Mouse (Mus musculus) adipocyte (in vitro differentiated cells): ENCODE results near the gene Wnt4.

Experiments used
- DNase-seq: peaks from one replicate; pipeline ENCODE4 v3.0.0-alpha.2; 2016; ENCODE audit warnings: low spot score

Gene Wnt4

DNA sequence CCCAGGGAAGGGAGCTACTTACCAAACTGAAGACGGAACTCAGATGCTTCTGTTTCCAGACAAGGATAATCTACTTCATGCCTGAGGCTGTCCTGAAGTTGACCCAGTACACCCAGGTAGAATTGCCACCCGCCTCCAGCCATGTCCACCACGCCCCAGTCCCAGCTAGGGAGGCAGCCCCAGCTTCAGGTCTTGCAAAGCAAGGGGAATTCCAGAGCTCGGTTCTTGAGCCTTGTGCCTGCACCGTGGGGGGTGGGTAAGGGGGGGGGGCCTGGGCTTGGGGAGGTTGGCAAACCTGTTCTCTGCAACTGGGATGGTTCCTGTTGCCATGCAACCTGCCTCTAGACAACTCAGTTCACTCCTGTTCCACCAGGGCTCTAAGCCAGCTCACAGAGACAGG, 2.1 kb downstream of the Wnt4 start:
- no peak for DNase-seq

DNA sequence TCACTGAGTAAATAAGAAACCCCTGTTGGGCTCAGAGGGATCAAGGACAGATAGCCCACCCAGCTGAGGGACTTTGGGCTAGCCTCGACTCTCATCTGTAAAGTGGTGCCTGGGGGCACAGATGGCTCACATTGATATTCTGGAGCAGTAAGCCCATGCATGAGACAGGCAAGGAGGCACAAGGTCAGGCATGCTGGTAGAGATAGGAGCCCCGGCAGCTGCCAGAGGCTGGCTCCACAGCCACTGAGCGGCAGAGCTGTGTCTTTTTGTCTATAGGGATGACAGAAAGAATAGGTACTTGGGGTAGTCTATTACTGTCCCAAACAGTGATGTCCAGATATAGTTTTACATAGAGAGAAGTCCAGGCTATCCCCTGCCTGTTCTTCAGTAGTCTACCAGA, 4.0 kb downstream of the Wnt4 start:
- no peak for DNase-seq

DNA sequence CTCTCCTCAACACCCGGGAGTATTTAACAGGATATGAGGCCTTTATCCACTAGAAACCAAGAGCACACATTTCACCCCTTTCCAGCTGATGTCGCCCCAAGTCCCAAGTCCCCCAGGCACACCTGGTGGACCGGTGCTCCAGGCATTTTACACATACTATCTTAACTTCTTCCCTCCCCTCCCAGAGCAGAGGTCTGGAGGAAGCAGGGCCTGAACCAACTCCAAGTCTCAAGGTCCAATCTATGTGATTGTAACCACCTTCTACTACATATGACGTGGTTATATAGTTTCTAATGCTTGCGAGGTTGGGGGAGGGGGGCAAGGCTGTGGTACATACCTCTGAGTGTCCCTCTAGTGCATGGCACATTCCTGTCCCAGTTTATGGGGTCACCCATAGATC, 4.8 kb downstream of the Wnt4 start:
- no peak for DNase-seq

DNA sequence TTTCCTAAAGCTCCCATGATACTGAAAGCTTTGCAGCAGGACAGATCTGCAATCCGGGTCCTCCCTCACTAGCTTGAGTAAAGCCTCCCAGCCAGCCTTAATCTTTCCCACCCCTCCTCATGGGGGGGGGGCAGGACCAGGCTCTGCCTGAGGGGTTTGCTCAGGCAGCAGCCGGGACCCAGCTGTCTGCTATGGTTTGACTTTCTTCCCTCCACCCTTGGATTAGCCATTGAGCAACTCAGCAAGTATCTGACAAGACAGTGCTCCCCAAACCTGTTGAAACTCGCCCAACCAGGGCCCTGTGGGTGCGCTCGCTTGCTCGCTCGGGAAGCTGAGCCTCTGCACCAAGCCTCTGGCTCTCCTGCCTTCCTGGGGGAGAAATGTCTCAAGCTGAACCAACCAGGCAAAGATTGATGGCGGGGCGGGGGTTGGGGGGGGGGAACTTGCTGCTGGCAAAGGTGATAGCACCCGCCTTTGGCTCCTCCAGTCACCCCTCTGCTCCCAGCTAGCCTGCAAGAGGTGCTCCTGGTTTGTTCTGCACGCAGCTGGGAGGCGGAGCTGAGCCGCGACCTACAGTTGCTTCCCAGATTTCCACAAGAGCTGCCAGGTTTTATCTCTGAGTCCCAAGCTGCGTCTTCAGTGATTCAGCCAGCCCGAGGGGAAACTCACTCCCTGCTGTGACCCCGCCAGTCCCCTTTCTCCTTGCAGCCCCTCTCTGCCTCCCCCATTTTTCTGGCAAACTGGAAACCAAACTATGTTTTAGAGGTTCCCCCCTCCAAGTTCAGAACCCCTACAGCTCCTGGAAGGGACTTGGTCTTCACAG, 5.5 kb downstream of the Wnt4 start:
- DNase-seq = peak; percentile 19

DNA sequence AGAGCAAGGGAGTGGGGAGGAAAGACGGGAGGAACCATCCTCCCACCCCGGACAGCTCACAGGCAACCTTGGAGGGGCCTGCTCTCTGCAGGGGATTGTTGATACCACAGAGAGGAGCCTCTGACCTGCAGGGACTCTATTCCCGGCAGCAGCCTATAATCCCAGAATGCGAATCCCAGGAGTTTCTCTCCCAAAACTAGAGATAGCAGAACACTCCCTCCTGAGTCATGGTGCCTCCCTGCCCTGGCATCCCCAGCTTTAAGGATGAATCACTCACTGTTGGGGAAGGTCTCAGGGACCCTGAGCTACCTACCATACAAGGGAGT, 6.1 kb downstream of the Wnt4 start:
- DNase-seq = no peak

DNA sequence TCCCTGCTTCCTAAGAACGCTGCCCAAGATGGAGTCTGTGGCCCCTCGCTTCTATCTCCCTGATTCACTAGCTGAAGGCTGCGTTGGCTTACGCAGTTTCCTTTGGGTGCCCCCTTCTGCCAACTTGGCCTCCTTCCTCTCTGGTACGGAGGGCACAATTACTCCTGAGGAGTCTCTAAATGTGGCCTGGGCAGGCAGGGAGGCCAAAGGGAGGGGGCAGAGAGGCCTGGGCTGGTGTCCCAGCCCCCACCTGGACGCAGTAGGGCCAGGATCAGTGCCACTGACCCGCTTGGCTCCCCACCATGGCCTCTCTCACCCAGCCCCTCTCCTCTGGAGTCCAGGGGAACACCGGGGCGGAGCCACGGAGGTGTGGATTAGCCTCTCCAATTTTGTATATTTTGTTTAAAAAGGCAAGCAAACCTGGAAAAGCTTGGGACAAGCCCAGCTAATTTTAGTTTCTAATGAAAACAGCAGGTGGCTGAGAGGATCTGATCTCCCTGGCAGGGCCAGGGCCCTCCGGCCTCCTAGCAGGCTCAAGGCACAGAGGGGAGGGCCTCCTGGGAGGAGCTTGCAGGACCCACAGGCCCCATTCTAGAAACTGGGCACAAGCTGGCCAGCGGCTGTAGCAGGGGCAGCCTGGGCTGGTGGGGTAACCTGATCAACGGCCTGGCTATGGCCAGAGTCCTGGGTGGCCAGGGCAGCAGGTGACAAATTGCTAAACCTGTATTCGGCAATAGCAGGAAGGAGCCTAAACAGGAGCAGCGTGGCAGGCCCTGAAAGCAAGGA, 8.8 kb downstream of the Wnt4 start:
- no peak for DNase-seq

DNA sequence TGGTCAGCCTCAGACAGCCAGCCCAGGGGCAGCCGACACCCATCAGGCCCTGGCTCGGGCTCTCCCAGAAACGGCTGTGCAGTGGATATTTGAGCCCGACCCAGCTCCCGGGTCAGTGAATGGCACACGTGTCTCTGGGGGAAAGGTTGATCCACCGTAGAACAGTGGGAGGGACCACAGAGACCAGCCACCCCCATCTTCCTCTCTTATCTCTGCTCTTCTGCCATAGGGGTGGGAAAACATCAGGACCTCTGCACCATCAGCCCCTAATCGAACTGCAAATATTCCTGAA, 9.3 kb downstream of the Wnt4 start:
- no peak for DNase-seq

DNA sequence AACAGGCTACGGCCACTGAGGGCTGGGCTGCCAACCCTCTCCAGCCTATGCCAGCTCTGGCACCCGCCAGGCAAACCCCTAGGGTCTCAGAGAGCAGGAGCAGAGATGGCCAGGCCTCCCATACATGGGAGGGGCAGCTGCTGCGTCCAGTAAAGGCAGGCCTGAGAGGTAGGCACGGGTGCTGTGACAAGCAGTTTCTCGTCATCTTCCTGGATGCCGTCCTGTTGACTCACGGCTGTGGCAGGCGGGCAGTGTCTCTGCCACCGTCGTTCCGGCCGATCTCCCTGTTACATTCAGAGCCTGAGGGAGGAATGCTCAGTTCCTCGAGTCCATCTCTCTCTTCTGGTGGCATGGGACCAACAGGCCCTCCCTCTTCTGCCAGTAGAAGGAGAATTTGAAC, 9.9 kb downstream of the Wnt4 start:
- DNase-seq = peak; percentile 12

DNA sequence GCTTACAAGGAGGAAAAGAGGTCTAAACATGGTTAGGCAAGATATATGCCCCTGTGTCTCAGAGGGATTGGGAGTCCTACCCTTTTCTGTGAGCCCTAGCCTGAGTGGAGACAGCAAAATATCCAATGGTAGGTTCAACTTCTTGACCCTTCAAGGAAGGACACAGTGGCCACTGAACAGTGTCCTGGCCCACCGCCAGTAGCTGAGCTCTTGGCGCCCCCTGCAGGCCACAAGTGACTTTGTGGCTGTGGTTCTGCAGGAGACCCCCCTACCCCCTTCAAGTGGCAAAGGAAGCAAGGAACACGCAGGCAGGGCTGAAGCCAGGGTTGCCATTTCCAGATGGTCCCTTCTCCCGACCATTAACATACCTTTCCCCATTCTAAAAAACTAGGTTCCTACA, 10.5 kb downstream of the Wnt4 start:
- peak; percentile 32 for DNase-seq

DNA sequence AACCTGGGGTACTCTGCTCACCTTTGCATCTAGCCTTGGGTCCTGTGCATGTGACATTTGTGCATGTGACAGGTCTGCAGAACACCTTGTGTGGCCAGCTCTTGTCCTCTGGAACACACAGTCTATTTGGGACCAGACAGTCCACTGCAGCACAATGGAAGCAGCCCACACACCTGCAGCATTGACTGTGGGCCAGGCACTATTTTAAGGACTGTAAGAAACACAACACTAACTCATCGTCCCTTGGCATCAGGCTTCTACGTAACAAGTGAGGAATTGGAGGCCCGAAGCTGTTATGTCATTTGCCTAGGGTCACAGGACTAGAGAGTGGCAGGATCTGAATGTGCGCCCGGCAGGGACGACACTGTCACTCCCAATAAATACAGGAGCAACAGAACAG, 12.4 kb downstream of the Wnt4 start:
- DNase-seq = no peak

DNA sequence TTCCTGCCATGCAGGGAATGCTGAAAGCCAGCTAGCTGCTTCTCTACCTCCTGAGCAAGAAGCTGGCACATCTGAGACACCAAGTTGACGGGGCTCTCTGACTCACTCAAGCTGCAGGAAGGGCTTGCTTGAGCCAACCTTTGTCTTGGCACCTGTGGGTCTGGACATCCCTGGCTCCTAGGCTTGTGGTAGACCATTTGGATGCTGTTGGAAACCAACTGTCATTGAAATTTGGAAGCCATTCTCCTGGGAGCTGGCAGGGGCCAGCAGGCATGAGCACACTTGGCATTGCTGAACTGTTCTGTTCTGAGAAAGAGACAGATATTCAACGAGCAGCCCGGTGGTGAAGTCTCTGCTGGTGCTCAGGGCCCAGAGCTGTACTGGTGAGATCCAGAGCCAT, 13.0 kb downstream of the Wnt4 start:
- DNase-seq = no peak

DNA sequence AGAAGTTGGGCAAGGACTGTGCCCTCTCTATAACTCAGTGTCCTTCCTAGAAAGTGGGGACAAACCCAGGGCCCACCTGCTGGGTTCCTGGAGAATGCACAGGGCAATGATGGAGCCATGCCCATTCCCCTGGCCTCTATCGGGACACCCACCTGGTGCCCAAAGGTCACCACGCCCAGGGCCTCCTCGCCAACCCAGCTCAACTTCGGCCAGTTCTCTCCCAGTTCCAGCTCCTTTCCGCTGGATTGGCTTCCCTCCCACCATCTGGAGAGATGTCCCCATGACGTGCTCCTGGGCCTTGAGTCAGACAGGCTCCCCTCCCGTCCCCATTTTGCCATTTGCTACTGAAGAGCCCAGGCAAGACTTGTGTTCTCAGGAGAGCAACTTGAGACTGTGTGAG, 15.3 kb downstream of the Wnt4 start:
- no peak for DNase-seq

DNA sequence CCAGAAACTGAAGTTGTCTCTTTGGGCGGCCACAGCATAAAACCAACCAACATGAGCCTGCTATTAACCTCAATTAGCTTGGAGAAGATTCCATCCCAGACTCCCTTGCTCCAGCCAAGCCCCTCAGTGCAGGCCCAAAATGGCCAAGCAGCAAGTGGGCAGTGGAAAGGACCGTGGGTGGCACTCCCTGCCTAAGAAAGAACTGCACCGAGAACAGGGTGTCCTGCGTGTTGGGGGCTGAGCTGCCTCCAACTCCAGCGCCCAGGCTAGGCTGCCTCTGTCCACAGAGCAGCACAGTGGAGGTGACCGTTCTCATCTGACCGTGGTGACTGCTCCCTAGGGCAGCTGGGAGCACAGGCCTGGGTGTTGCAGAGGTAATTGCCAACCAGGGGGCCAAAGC, 16.7 kb downstream of the Wnt4 start:
- no peak for DNase-seq

DNA sequence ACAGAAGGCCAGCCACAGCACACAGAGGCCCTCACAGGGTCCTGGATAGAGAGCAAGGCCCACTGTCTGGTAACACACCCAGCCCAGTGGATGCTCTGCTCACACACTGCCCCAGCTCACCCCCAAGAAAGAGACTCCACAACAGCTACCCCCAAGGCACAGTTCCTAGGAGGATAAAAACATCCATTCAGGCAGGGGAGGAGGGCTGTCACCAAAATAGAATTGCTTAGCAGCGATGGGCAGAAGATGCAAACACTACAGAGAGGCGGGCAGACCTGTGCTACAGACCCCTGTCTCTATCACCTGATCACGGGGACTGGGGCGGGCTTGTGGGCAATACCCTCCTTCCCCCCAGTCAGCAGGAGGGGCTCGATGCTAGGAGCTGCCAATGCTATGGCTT, 17.2 kb downstream of the Wnt4 start:
- DNase-seq = no peak

DNA sequence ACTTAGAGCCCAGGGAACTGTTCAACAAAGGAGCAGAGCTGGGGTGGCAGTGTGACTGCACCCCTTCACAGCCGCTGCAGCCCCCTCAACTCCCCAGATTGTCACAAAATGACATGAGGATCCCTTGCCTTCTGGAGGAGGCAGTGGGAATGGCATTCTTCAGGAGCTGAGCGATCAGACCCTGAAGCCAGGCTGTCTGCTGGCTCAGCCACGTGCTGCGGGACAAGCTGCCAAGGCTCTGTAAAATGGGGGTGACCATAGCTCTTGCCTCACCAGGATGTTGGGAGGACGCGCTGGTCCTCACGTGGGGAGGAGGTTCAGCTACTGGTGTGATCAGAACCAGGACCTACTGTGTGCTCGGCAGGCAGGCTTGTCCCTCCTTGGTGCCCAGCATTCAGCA, 17.7 kb downstream of the Wnt4 start:
- no peak for DNase-seq

DNA sequence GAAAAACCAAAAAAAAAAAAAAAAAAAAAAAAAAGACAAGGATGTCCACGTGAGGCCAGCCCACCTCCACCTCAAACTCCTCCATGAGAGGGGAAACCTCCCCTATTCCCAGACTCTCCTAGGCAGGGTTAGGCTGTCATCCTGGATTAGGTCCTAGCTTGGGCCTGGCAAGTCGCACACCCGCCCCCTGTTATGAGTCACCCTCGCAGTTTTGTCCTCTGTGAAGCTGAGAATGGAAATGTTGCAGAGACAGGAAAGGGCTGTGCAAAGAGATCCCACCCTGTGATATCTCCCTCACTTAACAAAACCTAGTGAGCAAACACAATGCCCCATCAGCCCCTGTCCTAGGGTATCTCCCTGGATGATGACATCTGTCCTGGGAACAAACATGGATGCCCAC, 20.3 kb downstream of the Wnt4 start:
- no peak for DNase-seq

DNA sequence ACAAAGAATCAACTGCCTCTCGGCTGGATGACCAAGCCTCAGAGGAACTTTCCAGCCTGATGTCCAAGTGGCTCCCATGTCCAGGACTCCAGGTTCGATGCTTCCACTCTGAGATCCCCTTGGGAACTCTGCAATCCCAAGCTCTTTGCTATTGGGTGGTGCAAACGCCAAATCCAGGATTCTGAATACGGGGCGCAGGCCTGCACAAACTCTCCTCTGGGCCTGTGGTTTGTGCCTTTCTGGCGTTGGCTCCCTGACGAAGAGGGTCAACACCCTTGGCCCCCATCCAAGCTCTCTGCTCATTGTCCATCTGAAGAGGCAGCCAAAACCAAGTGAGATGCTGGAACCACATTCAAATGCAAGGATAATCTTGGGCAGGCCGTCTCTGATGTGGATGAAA, 21.1 kb downstream of the Wnt4 start:
- DNase-seq = no peak

DNA sequence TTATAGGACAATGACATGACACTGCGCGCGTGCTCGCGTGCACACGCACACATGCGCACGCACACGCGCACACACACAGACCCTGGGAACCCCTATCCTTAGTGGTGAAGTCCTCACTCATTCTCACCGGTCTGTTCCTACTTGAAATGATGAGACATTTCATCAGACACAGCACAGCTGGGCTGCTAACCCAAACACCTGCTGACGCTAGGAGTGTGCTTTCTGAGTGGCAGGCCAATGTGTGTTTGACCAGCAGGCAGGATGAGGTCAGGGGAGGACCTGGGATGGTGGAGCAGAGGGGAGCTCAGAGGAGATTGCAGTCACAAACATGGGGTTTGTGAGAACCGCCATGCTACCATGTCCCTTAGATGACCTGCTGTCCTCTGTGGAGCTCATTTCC, 22.9 kb downstream of the Wnt4 start:
- DNase-seq = no peak

DNA sequence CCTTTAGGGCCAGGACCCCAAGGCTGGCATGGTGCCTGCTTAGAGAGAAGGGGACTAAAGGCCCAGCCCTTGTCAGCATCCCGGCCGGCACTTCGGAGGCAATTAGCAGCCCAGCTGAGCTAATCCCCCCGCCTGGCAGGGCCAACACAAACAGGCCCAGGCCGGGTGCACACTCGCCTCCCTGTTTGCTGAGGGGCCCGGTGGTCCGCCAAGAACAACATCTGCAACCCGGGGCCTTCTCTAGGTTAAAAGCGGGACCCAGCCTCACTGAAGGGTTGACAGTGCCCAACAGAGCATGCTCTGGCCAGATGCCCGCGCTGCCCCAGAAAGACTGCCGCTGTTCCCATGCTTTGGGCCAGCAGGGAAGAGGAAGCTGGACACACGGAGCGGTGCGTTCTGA, 24.3 kb downstream of the Wnt4 start:
- no peak for DNase-seq

DNA sequence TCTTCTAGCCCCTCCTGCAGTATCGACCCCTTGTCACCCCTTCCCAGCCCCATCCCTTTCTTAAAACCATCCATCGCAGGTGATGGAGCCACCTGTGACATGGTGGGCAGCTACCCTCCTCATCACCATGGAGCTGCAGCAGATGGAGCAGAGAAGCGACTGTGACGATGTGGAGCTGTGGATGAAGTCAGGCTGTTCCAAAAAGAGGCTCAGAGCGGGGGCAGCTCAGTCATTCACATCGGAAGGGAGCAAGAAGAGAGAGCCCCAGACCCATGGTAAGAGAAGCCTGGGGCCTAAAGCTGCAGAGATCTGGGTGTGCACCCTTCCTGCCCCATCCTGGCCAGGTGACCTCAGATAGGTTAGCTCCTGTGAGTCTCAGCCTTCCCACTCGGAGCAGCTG, 26.8 kb downstream of the Wnt4 start:
- no peak for DNase-seq

DNA sequence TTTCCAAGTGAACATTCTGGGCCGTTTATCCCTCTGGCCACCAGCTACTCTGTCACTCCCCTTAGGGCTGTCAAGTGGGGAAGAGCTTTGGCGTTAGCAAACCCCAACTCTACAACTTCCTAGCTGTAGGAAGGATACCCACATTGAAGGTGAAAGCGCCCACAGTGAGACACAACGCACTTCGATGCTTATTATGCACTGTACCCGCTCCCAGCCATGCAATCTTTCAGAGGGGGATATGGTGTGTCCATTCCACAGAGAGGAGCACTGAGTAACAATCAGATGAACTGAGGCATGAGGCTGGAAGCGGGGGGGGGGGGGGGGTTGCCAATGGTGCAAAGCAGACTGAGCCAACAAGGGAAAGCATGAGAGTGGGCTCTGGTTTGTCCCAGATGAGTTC, 27.8 kb downstream of the Wnt4 start:
- DNase-seq = no peak

DNA sequence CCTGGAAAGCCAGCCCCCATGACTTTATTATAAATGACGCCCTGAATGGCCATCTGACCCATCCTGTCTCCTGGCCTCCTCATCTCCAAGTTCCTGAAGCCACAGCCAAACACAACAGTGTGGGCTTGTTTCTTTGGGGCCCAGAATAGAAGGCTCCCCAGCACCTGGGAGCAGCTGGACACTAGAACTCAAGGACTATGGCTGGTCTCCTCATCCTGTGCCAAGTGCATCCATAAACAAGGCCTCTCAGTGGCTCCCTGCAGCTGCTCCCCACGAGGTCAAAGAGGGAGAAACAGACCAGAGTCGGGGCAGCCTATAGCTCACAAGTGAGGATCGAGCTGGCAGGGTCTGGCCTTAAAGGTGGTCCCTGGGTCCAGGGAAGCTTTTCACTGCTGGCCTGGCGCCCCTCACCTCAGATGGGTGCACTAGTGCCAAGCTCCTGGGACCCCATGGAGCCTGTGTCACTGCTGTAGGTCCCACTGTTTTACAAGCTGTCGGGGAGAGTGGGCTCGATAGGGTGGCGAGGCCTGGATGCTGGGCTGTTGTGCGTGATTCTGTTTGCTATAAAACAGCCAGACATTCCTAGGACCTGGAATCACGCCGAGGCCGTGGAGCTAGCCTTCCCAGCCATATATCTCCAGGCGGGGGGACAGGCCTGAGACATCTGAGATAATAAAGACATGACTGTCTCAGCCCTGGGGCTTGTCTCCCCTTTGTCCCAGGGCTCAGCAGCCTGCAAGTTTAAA, 28.7 kb downstream of the Wnt4 start:
- DNase-seq = no peak

DNA sequence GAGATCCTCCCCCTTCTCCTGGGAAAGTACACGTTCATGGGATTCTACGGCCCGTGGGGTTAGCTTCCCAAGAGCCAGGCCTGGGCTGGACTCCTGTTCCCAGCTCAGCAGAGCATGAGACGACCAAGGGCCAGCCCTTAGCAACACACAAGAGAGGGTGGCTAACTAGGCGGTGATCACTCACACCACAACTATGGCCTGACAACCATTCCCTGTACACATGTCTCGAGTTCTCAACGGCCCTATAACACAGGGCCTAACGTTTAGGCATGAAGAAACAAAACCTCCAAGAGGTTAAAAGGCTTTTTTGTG, 29.2 kb downstream of the Wnt4 start:
- DNase-seq = no peak
